Mouse (Mus musculus) G1E (cell line): Measurements from ENCODE around the gene Camta1. TPM values are rescaled to one million over a fixed set of nuclear protein-coding genes. Genes with fewer than 3 reads are reported as not detected.

Experiments used
- ATAC-seq: 2 replicates; pipeline ENCODE4 v1.8.0; 2016; ENCODE audit warnings: mild to moderate bottlenecking; ENCODE audit not compliant: insufficient number of reproducible peaks, poor library complexity, low FRiP score, severe bottlenecking; ENCODE audit errors: extremely low read depth
- DNase-seq: peaks from one replicate; pipeline ENCODE4 v3.0.0; 2012; ENCODE audit warnings: low spot score
- H3K27me3 ChIP-seq: 2 replicates; pipeline ENCODE4 v1.6.1; 2012; ENCODE audit warnings: mild to moderate bottlenecking, low read length, inconsistent platforms; ENCODE audit not compliant: insufficient read depth
- H3K36me3 ChIP-seq: replicated peaks from 2 replicates; pipeline ENCODE3; 2012; ENCODE audit warnings: mild to moderate bottlenecking, inconsistent platforms
- H3K4me1 ChIP-seq: 2 replicates; pipeline ENCODE4 v1.6.1; 2012; ENCODE audit warnings: low read depth, low read length, inconsistent platforms, mixed read lengths; ENCODE audit not compliant: insufficient read depth
- H3K4me3 ChIP-seq: 2 replicates; pipeline ENCODE4 v1.5.1; 2012; ENCODE audit warnings: low read depth, mild to moderate bottlenecking, inconsistent platforms, low read length, moderate library complexity, mixed read lengths
- H3K9me3 ChIP-seq: replicated peaks from 2 replicates; pipeline ENCODE4 v1.6.1; 2012; ENCODE audit warnings: inconsistent platforms
- CTCF ChIP-seq: IDR thresholded peaks from 2 replicates; pipeline ENCODE4 v1.5.1; 2012; ENCODE audit warnings: low read depth, low read length, inconsistent platforms, mixed read lengths
- GATA1 ChIP-seq: IDR thresholded peaks from 2 replicates; pipeline ENCODE4 v1.6.1; 2012; ENCODE audit warnings: borderline replicate concordance, low read length, inconsistent platforms, mixed read lengths
- GATA2 ChIP-seq: IDR thresholded peaks from 2 replicates; pipeline ENCODE4 v1.6.1; 2012; ENCODE audit warnings: low read depth, low read length, inconsistent platforms, borderline replicate concordance
- POLR2AphosphoS5 ChIP-seq: IDR thresholded peaks from 2 replicates; pipeline ENCODE4 v1.6.1; 2012; ENCODE audit warnings: low read depth, low read length, inconsistent platforms; ENCODE audit not compliant: insufficient replicate concordance
- TAL1 ChIP-seq: conservative IDR thresholded peaks from 2 replicates; pipeline ENCODE4 v1.6.1; 2012; ENCODE audit warnings: low read depth, low read length, inconsistent platforms, mixed read lengths
- polyA plus RNA-seq: library from polyadenylated mRNA; stranded (reverse); fragments of >175 nt; gene quantifications from 2 replicates; pipeline ENCODE4 v1.2.3, GENCODE M21; 2012
- total RNA-seq, 2 experiments: library from RNA; stranded (forward) in 1 of 2; stranded (reverse) in 1 of 2; fragments of 200-1000 nt in 1 of 2; fragments of >200 nt in 1 of 2; fragmentation: Nextera tagmentation in 1 of 2; gene quantifications; 2 replicates each; pipeline ENCODE4 v1.2.3; 2014 to 2017

Gene Camta1
- total and polyA plus RNA-seq, 3 experiments = 10.8 to 113 (median 25.7) TPM

- Histone ChIP-seq H3K4me1 (no peaks in the 10 kb centered on the region), H3K36me3 (no peaks in the 10 kb centered on the region), H3K4me3 (no peak overlapping the region), H3K27me3 (no peaks in the 10 kb centered on the region), H3K9me3 (peaks cover 92% of the 10 kb centered on the region)
- DNase-seq = no peak
- TF ChIP-seq GATA2 (no peak), GATA1 (no peak), CTCF (no peak), POLR2AphosphoS5 (no peak), TAL1 (no peak)
- no peak for ATAC-seq
These were observed 566.0 kb downstream of the Camta1 start for GRCm38 (mm10) chr4:151295515-151296203.

GRCm38 (mm10) chr4:151288893-151289585 lies 572.6 kb downstream of the Camta1 start:
- no peak for TF ChIP-seq POLR2AphosphoS5
- TF ChIP-seq GATA1 = no peak
- TF ChIP-seq CTCF = no peak
- TF ChIP-seq GATA2 = no peak
- no peak for TF ChIP-seq TAL1
- Histone ChIP-seq H3K9me3 (peaks cover 92% of the 10 kb centered on the region), H3K27me3 (no peaks in the 10 kb centered on the region), H3K36me3 (no peaks in the 10 kb centered on the region), H3K4me1 (no peaks in the 10 kb centered on the region), H3K4me3 (no peak overlapping the region)
- DNase-seq = no peak
- no peak for ATAC-seq

GRCm38 (mm10) chr4:151285905-151286445 lies 575.7 kb downstream of the Camta1 start:
- Histone ChIP-seq H3K36me3 (no peaks in the 10 kb centered on the region), H3K9me3 (peaks cover 94% of the 10 kb centered on the region), H3K4me3 (no peak overlapping the region), H3K4me1 (no peaks in the 10 kb centered on the region), H3K27me3 (no peaks in the 10 kb centered on the region)
- TF ChIP-seq POLR2AphosphoS5 (no peak), GATA1 (no peak), CTCF (no peak), TAL1 (no peak), GATA2 (no peak)
- DNase-seq (no peak), ATAC-seq (no peak)

- H3K4me1 ChIP-seq = no peaks in the 10 kb centered on the region
- H3K9me3 ChIP-seq = peaks cover 95% of the 10 kb centered on the region
- DNase-seq (no peak), ATAC-seq (no peak)
- no peaks in the 10 kb centered on the region for H3K27me3 ChIP-seq
- no peak overlapping the region for H3K4me3 ChIP-seq
- no peaks in the 10 kb centered on the region for H3K36me3 ChIP-seq
- TF ChIP-seq CTCF (no peak), GATA1 (no peak), GATA2 (no peak), POLR2AphosphoS5 (no peak), TAL1 (no peak)
These were observed 576.2 kb downstream of the Camta1 start for GRCm38 (mm10) chr4:151285432-151285831.

GRCm38 (mm10) chr4:151283092-151283741 lies 578.5 kb downstream of the Camta1 start:
- ATAC-seq (no peak), DNase-seq (no peak)
- peaks cover 92% of the 10 kb centered on the region for H3K9me3 ChIP-seq
- no peaks in the 10 kb centered on the region for H3K4me1 ChIP-seq
- no peak overlapping the region for H3K4me3 ChIP-seq
- TF ChIP-seq POLR2AphosphoS5 (no peak), CTCF (peak; percentile 18; the same call in 1 of the 2 replicates)
- H3K36me3 ChIP-seq = no peaks in the 10 kb centered on the region
- no peaks in the 10 kb centered on the region for H3K27me3 ChIP-seq

GRCm38 (mm10) chr4:151282103-151282502 lies 579.6 kb downstream of the Camta1 start:
- no peak overlapping the region for H3K4me3 ChIP-seq
- DNase-seq (no peak), ATAC-seq (no peak)
- no peaks in the 10 kb centered on the region for H3K4me1 ChIP-seq
- no peaks in the 10 kb centered on the region for H3K27me3 ChIP-seq
- H3K36me3 ChIP-seq = no peaks in the 10 kb centered on the region
- TF ChIP-seq POLR2AphosphoS5 (no peak), TAL1 (no peak), GATA1 (no peak), CTCF (no peak), GATA2 (no peak)
- peaks cover 92% of the 10 kb centered on the region for H3K9me3 ChIP-seq
